Mouse (Mus musculus): ENCODE data around the gene Bank1. TPM values are rescaled to one million over a fixed set of nuclear protein-coding genes. Genes with fewer than 3 reads are reported as not detected.

Gene Bank1
- total RNA-seq, 2 experiments from 2014 or later: 0.13 to 0.22 TPM

DNA sequence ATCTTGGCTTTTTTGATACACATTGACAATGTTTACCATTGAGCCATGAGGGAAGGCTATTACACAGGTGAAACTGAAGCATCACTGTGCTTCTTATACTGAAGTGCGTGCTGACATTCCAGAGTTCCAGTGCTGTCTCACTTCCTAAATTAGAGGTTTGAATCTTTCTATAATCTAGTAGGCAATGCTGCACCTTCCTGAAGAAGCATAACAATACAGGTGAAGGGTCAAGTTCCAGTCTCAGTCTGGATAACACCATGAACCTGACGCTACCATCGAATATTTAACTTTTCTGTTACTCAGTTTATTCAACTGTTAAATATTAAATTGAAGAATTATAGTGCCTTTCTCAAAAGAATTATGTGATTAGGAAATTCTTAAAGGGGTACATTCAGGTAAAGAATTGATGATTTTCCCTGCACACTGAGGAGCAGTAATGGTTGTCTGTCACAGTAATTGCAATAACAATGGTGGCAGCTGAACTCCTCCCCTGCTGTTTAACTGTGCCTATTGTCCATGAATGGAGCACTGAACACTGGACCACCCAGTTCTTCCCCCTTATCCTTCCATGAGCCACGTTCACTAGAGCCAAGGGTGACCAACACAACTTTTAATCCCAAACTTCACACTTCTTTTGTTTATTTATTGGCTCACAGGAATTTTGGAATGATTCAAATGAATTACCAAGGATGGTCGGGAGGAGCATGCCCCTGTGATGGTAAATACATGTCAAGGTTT is 210.2 kb downstream of the Bank1 start:
- intact Hi-C loops (cut with DNase I): no loop called here
- no peak for DNase-seq

DNA sequence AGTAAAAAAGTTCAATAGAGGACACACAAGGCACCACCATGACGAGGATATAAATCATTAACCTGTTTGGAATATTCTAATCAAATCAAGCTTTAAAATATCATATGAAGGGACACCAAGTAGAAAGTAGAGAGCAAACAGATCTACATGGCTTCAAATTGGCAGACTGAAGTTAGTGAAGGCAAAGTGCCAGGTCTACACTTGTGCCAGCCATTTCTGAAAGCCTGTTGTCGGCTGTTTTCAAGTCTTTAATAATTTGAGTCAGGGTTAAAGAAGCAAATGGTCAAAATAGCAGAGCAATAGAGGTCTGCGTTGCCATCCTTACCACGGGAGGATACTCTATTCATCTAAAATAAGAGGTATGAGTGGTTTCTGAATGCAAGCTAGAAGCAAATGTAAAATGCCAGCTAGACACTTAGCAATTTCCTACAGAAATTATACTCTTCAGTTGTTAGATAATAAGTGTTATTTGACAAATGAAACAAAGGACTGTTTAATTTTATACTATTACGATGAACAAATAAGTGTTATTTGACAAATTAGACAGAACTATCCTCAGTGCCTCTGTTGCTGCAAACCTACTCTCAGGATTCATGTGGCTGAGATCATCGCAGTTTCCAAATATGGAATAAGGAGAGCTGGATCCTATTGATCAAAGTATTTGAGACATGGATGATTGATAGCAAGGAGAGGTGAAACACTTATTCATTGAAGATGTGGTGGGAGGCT is 216.3 kb downstream of the Bank1 start:
- no peak for DNase-seq
- intact Hi-C loops (cut with DNase I): no loop called here

DNA sequence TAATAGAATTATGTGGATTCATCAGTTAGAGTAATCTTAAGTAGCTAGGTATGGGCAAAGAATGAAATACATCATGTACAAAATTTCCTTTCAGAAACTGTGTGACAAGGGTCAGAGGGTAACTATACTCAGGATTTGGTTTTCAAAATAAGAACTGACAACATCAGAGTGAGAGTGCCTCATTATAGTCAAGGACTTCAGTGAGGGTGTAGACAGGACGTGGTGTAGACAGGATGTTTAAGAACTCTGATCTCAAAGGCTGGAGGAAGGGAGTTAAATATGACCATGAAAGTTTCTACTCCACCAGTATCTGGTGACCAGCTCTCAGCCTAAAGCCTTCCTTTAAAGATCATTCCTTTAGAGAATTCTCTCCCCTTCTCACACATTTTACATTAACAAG is 219.4 kb downstream of the Bank1 start:
- intact Hi-C loops (cut with DNase I): no loop called here
- no peak for DNase-seq

DNA sequence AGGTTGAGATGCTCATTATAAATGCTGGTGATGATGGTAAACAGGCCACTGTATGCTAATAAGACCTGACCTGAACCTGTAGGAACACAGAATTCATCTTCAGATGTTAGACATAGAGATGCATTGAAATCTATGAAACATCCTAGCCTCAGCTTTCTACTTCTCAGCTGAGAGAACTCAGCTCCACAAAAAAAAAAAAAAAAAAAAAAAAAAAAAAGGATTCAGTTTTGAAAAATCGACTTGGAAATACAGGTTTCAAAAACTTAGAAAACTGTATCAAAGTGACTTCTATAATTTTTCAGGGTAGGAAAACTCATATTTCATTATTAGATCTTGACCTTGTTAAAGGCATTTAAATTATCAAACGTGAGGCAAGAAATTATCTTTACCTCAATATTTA is 222.5 kb downstream of the Bank1 start:
- intact Hi-C loops (cut with DNase I): no loop called here
- DNase-seq: no peak

GRCm38 (mm10) chr3:136100973-136101500 is 224.8 kb downstream of the Bank1 start:
- no peak for DNase-seq
- intact Hi-C loops (cut with DNase I): no loop called here

- DNase-seq: no peak
- intact Hi-C loops (cut with DNase I): no loop called here
Measured at GRCm38 (mm10) chr3:136100292-136100691, 225.6 kb downstream of the Bank1 start.

GRCm38 (mm10) chr3:136086948-136087660 is 238.8 kb downstream of the Bank1 start:
- DNase-seq: no peak
- intact Hi-C loops (cut with DNase I): no loop called here

DNA sequence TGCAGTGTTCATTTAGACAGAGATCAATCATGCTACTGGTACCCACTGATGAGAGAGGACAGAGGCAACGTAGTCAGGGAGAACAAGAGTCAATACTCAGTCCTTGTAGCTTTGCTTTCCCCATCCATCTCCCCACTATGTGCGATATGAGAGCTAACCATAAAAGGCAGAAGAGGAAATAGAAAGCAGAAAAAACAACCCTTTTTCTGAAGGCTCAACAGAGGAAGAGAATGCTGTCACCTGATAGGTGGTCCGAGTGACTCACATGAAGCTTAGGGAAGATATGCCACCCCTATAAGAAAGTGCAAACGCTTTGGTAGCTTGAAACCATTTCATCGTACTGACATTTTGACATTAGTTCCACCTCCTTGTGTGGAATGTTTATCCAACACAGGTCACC is 239.4 kb downstream of the Bank1 start:
- intact Hi-C loops (cut with DNase I): no loop called here
- no peak for DNase-seq

DNA sequence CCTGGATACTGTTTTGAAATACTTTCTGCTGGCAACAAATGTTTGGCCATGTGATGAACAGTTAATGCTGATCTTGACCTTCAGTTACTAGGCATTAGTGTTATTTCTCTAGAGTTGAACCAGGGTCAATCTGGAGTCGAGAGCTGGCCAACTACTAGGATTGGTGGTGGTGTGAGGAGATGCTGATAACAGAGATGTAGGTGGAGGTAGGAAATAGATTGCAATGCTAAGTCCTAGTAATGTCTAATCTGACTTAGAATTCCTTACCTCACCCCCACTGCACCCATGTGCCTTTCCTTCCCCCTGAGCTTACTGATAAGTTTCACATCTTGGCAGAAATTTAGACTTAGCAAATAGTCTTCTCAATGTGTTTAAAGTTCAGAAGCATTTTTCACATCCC is 240.8 kb downstream of the Bank1 start:
- no peak for DNase-seq
- intact Hi-C loops (cut with DNase I): no loop called here

DNA sequence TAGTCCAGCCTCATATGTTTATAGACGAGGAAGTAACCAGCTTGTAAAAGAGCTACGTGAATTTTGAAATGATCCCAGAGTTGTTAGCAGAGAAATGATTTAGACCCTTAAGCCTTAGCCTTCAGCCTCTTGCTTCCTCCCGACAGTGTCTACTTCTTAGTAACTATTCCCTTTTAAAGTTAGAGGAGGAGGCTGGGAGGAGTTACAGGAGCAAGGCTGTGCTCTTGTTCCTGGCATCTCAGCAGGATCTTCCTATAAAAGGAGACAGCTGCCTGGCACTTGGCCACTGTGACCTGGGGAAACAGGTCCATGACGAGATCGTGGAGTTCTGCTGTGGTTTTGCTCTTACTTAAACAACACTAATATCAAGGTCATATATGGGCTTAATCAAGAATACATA is 241.8 kb downstream of the Bank1 start:
- intact Hi-C loops (cut with DNase I): no loop called here
- peak; percentile 8 to 11 for DNase-seq

- intact Hi-C loops (cut with DNase I): no loop called here
- no peak for DNase-seq
Measured at GRCm38 (mm10) chr3:136081264-136081663, 244.6 kb downstream of the Bank1 start.

- DNase-seq: no peak
- intact Hi-C loops (cut with DNase I): no loop called here
Measured at GRCm38 (mm10) chr3:136078535-136078934, 247.3 kb downstream of the Bank1 start.

DNA sequence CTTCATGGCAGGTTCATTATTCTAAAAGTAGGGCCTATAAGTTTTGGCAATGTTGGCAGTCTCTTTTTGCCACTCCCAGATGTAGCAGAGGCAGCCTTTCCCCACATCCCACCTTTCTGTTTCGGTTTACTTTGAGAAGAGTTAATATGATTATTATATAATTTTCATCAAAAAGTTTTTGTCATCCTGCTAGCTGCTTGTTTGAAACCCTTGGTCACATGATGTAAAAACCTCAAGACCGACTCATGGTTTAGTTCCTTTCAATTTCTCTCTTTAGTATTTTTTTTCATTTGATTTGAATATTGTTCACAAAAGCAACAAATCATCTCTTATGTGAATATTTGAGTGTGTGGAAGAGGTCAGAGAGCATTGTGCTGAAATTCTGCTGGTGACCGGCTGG is 255.5 kb downstream of the Bank1 start:
- DNase-seq: no peak
- intact Hi-C loops (cut with DNase I): no loop called here

- DNase-seq: no peak
- intact Hi-C loops (cut with DNase I): no loop called here
Measured at GRCm38 (mm10) chr3:136061907-136062306, 264.0 kb downstream of the Bank1 start.

DNA sequence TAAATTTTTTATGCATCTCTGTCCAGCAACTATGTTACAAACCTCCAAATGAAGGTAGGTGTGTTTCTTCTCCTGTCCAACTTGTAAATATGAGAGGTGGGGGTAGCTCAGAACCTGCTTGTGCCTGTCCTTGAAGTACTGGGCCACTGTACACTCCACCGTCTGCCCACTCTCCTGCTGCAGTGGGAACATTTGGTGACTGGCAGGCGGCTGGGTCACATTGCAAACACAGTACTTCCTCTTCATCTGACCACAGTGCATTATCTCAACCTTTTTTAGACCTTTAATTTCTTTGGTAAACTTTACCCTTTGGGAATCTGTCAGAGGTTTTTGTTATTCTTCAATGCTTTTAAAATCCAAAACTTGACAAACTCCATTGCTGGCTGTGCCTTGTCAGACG is 275.2 kb downstream of the Bank1 start:
- intact Hi-C loops (cut with DNase I): no loop called here
- DNase-seq: no peak

- intact Hi-C loops (cut with DNase I): no loop called here
- no peak for DNase-seq
Measured at GRCm38 (mm10) chr3:136050215-136050614, 275.7 kb downstream of the Bank1 start.

- intact Hi-C loops (cut with DNase I): no loop called here
- no peak for DNase-seq
Measured at GRCm38 (mm10) chr3:136048026-136048425, 277.8 kb downstream of the Bank1 start.

GRCm38 (mm10) chr3:136045381-136045780 is 280.5 kb downstream of the Bank1 start:
- DNase-seq: no peak
- intact Hi-C loops (cut with DNase I): no loop called here

GRCm38 (mm10) chr3:136040041-136040440 is 285.8 kb downstream of the Bank1 start:
- no peak for DNase-seq
- intact Hi-C loops (cut with DNase I): no loop called here

DNA sequence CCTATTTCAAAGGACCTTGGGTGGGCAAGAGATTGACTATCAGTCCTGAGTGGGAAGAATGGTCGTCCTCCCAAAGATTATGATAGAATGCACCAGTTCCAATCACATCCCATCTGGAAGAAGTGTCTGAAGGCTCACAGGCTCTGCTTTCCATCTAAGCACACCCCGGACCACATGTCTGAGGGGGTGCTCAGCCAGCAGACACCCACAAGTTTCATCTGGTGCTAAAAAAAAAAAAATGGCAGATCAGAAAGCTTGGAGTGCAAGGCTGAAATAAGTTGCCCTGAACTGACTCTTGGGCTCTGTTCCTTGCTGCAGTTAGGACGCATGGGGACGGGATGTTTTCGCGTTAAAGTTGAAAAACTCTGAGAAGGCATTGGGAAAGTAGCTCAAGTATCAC is 286.4 kb downstream of the Bank1 start:
- DNase-seq: no peak
- intact Hi-C loops (cut with DNase I): no loop called here

GRCm38 (mm10) chr3:136037254-136037653 is 288.6 kb downstream of the Bank1 start:
- no peak for DNase-seq
- intact Hi-C loops (cut with DNase I): no loop called here
